ENCODE assay signal across 7 mouse cellular contexts in the genomic region with DNA sequence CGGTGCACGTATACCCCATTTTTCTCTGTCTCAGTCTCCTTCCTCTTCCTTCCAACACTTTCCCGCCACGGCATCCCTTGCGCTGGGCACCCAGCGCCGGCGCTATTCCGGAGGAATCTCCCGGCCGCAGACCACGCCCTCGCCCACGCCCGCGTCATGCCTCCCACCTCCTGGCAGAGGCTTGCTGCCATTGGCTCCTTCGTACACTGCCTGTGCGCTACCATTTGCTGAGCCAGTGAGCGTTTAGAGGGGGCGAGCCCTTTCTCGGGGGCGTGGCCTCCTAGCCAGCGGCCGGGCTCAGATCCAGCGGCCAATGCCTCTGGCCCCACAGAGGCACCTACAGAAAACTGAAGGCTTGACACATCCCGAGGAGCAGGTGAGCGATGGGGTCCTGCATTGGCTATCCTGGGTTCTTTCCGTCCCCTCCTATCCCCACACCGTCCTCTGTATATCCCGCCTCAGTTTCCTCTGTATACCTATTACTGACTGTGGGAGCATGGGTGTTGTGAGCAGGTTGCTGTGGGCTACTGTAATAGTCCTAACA. TPM values are rescaled to one million over a fixed set of nuclear protein-coding genes. Genes with fewer than 3 reads are reported as not detected.
DNase-seq lines count a peak whose midpoint lies in the region; ATAC-seq lines count a peak whose summit lies in the region.

A gene (plus strand): TSS at position 247 of the 544 bp plus-strand sequence.

- peak within 1 kb of the TSS; percentile 45 for H3K4me3 ChIP-seq in intestine, embryonic 15.5 days (replicated peaks)
- H3K4me3 ChIP-seq in midbrain, embryonic 10.5 days: peak within 1 kb of the TSS; percentile 50

- H3K27me3 ChIP-seq in intestine, embryonic 15.5 days (replicated peaks): peaks cover 13% of the 10 kb centered on the region
- peaks cover 40% of the 10 kb centered on the region for H3K27me3 ChIP-seq in midbrain, embryonic 10.5 days (ENCODE audit: low read depth, poor library complexity, severe bottlenecking)

- no peaks in the 10 kb centered on the region for H3K36me3 ChIP-seq in intestine, embryonic 15.5 days
- no peaks in the 10 kb centered on the region for H3K36me3 ChIP-seq in midbrain, embryonic 10.5 days

- DNase-seq in adrenal gland, adult 2 months: peak; percentile 98
- peak; percentile 84 for DNase-seq in embryo, embryonic 11.5 days (ENCODE audit: low read depth, low spot score)
- DNase-seq in gastrocnemius, postnatal 36 days: peak; percentile 88 to 93
- peak; percentile 95 to 98 for DNase-seq in left cerebral cortex, postnatal 25 days (ENCODE audit: low spot score in 2 of 2)
- DNase-seq in midbrain, embryonic 10.5 days (ENCODE audit: low spot score): peak; percentile 95
- DNase-seq in right cerebral cortex, postnatal 4 days: peak; percentile 90

- ATAC-seq in intestine, embryonic 15.5 days: peak; percentile 97

- peak within 1 kb of the TSS; percentile 88 for H3K4me2 ChIP-seq in intestine, embryonic 15.5 days (replicated peaks)

- no peaks in the 10 kb centered on the region for H3K9me3 ChIP-seq in intestine, embryonic 15.5 days
- no peaks in the 10 kb centered on the region for H3K9me3 ChIP-seq in midbrain, embryonic 10.5 days (replicated peaks)

- no peak within 1 kb of the TSS for H3K27ac ChIP-seq in intestine, embryonic 15.5 days
- H3K27ac ChIP-seq in midbrain, embryonic 10.5 days (replicated peaks): peak within 1 kb of the TSS; percentile 79

- WGBS in intestine, embryonic 15.5 days: under 1% methylated on average over 30 of the region's 30 CpGs
- 1% methylated on average over 30 of the region's 30 CpGs for WGBS in midbrain, embryonic 10.5 days

- H3K4me1 ChIP-seq in intestine, embryonic 15.5 days (replicated peaks): peaks cover 27% of the 10 kb centered on the region
- peaks cover 25% of the 10 kb centered on the region for H3K4me1 ChIP-seq in midbrain, embryonic 10.5 days

- intact Hi-C loops in gastrocnemius, postnatal 36 days (cut with DNase I): no loop called here
- intact Hi-C loops in left cerebral cortex, postnatal 25 days (cut with DNase I): loop anchor here (2.0 kb wide), 1 partner anchor 22 kb away; a partner anchor contains a TSS

- H3K9ac ChIP-seq in intestine, embryonic 15.5 days: peak within 1 kb of the TSS; percentile 37

RNA-seq across cellular contexts. Expression of the gene that starts here (rescaled TPM):
- 1 to 10 TPM; 2.0 to 2.4 TPM for total RNA-seq in adrenal gland, adult 2 months (2021)
- 4.2 and 6.7 TPM in 2 replicates for polyA plus RNA-seq in adrenal gland, adult 2 months (2012; rRNA removed)
- total RNA-seq in gastrocnemius, postnatal 36 days (2021): under 1 TPM; 0.41 to 0.64 TPM
- 11.9 and 12.8 TPM in 2 replicates for polyA plus RNA-seq in intestine, embryonic 15.5 days (2015; fragmentation: Nextera tagmentation; extraction: Ambion mirVana)
- total RNA-seq in left cerebral cortex, postnatal 25 days (2021): 1 to 10 TPM; 7.8 to 8.9 TPM
- polyA plus RNA-seq in midbrain, embryonic 10.5 days (2016; fragmentation: Nextera tagmentation; extraction: Ambion mirVana): 7.2 and 8.4 TPM in 2 replicates

Comparison
In these comparisons a context has a peak if more than half of its experiments do, and no peak if none do; other contexts are left out.
1. Peak in DNase-seq in gastrocnemius, postnatal 36 days; RNA of the gene not detected or under 1 TPM.